Mouse (Mus musculus) spleen, adult 2 months (tissue): ENCODE results near the gene Otop3.

Experiments
- CTCF ChIP-seq: fragments of 200-500 bp; IDR thresholded peaks from 2 replicates; pipeline ENCODE4 v1.5.1; 2011; ENCODE audit warnings: mild to moderate bottlenecking, inconsistent platforms; ENCODE audit not compliant: insufficient read depth, insufficient read length, insufficient replicate concordance; ENCODE audit errors: extremely low read depth
- POLR2A ChIP-seq: fragments of 200-500 bp; IDR thresholded peaks from 2 replicates; pipeline ENCODE4 v1.6.1; 2011; ENCODE audit warnings: low read depth, low read length, inconsistent platforms

GRCm38 (mm10) chr11:115290314-115290713 is 44.2 kb upstream of the Otop3 start:
- TF ChIP-seq CTCF (no peak), POLR2A (no peak)
